ENCODE assay signal across 31 mouse cellular contexts in genomic region chr4:68922944-68923343, GRCm38 (mm10). TPM values are rescaled to one million over a fixed set of nuclear protein-coding genes. Genes with fewer than 3 reads are reported as not detected.
"Had no signal": no experiment of that assay in that cellular context is flagged by ENCODE, and none has a peak within 500 bp of the region (broad histone marks: within the 10 kb centered on the region; RNA-seq: fewer than 3 reads in every experiment).

No protein-coding gene starts in this region.

- H3K36me3 ChIP-seq: embryonic facial prominence, embryonic 10.5 days; embryonic facial prominence, embryonic 12.5 days; embryonic facial prominence, embryonic 13.5 days; embryonic facial prominence, embryonic 15.5 days; forebrain, embryonic 10.5 days; forebrain, embryonic 12.5 days; forebrain, embryonic 15.5 days had no signal

- H3K4me2 ChIP-seq: embryonic facial prominence, embryonic 12.5 days; embryonic facial prominence, embryonic 13.5 days; embryonic facial prominence, embryonic 15.5 days; forebrain, embryonic 12.5 days; forebrain, embryonic 13.5 days; forebrain, embryonic 15.5 days had no signal

- ATAC-seq: forebrain, embryonic 13.5 days; forebrain, embryonic 14.5 days; forebrain, embryonic 15.5 days; forebrain, embryonic 16.5 days; forebrain, postnatal 0 days had no signal

- H3K27me3 ChIP-seq: embryonic facial prominence, embryonic 12.5 days; embryonic facial prominence, embryonic 13.5 days; embryonic facial prominence, embryonic 15.5 days; forebrain, embryonic 12.5 days; forebrain, embryonic 13.5 days; forebrain, embryonic 15.5 days had no signal

- H3K9me3 ChIP-seq: embryonic facial prominence, embryonic 10.5 days; embryonic facial prominence, embryonic 12.5 days; embryonic facial prominence, embryonic 13.5 days; embryonic facial prominence, embryonic 15.5 days; forebrain, embryonic 10.5 days; forebrain, embryonic 12.5 days; forebrain, embryonic 13.5 days; forebrain, embryonic 15.5 days had no signal

- H3K4me3 ChIP-seq: embryonic facial prominence, embryonic 10.5 days; embryonic facial prominence, embryonic 12.5 days; embryonic facial prominence, embryonic 13.5 days; embryonic facial prominence, embryonic 15.5 days; erythroblast, embryonic 14.5 days; forebrain, embryonic 10.5 days; forebrain, embryonic 12.5 days; forebrain, embryonic 13.5 days; forebrain, embryonic 15.5 days; gastrocnemius, adult 2 months; heart, adult 2 months had no signal

- H3K9ac ChIP-seq: embryonic facial prominence, embryonic 12.5 days; embryonic facial prominence, embryonic 13.5 days; embryonic facial prominence, embryonic 15.5 days; forebrain, embryonic 12.5 days; forebrain, embryonic 13.5 days; forebrain, embryonic 15.5 days; forebrain, postnatal 0 days had no signal

- H3K27ac ChIP-seq: embryonic facial prominence, embryonic 10.5 days; embryonic facial prominence, embryonic 12.5 days; embryonic facial prominence, embryonic 13.5 days; embryonic facial prominence, embryonic 15.5 days; forebrain, embryonic 10.5 days; forebrain, embryonic 12.5 days; forebrain, embryonic 13.5 days; forebrain, embryonic 15.5 days; gastrocnemius, adult 2 months; heart, adult 2 months had no signal

- DNase-seq: cerebellum, adult 2 months; cerebellum, adult 8-10 months; cerebellum, adult 9-10 months; cerebellum, adult 9-11 months; cerebellum, postnatal 10 days; cerebellum, postnatal 14 days; cerebellum, postnatal 25 days; cerebellum, postnatal 36 days; embryo, embryonic 11 days; forebrain, postnatal 0 days; gastrocnemius, adult 2 months; gastrocnemius, postnatal 10 days; gastrocnemius, postnatal 14 days; gastrocnemius, postnatal 25 days; gastrocnemius, postnatal 36 days; heart, adult 18-20 months; heart, adult 2 months had no signal

- H3K4me1 ChIP-seq: embryonic facial prominence, embryonic 10.5 days; embryonic facial prominence, embryonic 12.5 days; embryonic facial prominence, embryonic 13.5 days; embryonic facial prominence, embryonic 15.5 days; forebrain, embryonic 10.5 days; forebrain, embryonic 12.5 days; forebrain, embryonic 13.5 days; forebrain, embryonic 15.5 days had no signal

RNA-seq across cellular contexts. Expression of gene Brinp1, which starts 31.3 kb away (rescaled TPM):
- total RNA-seq: common myeloid progenitor, adult 5-6 weeks; gastrocnemius, adult 18-20 months; gastrocnemius, adult 2 months; gastrocnemius, postnatal 36 days; granulocyte monocyte progenitor cell, adult 5-6 weeks had no signal
- polyA plus RNA-seq: erythroblast, embryonic 14.5 days had no signal
